Mouse (Mus musculus): Measurements from ENCODE around the gene Trmt10a. TPM values are rescaled to one million over a fixed set of nuclear protein-coding genes. Genes with fewer than 3 reads are reported as not detected.

Trmt10a gene
- total RNA-seq, 2 experiments from 2014 or later, result 2.3 to 3.2 TPM

DNA sequence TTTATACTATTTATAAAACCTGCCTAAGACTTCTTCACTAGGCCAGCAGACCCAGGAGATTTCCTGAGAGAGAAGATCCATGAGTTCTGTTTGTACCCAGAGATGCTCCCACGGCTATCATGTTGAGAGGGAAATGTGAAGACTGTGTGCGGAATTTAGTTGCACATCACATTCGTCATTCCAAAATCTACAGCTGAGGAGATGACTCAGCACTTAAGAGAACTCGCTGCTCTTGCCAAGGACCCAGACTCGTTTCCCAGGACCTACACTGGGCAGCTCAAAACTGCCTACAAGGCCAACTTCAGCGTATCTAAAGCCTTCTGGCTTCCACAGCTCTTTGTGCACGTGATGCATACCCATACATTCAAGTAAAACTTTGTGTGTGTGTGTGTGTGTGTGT lies 49.0 kb downstream of the Trmt10a start:
- intact Hi-C loops (cut with DNase I), result no loop called here
- DNase-seq, result no peak

DNA sequence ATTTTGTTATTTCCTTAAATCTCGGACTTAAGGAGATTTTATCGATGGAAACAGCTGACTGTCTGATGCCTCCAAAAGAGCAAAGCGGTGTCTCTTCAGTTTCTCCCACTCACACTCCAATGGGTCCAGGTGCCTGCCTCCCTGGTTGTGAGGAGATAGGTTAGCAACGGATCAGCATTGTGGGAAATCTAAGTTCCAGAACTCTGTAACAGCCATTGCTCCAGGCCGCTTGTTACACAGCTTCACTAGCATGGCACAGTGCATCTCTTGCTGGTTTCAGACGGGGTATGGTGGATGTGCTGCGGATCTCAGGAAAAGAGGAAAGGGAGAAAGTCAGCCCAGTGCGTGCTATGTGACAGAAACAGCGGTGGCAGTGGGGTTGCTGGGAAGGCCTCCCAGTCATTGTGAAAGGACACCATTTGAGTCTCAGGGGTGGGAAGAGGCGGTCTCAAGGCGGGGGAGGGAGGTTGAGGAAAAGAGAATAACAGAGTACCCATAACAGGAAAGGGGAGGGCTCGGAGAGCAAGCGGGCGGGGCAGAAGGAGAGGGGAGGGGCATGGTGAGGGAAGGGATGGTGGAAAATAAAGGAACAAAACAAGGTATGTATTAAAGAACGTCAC lies 50.5 kb downstream of the Trmt10a start, which contains the start of gene 4930579F01Rik:
Gene 4930579F01Rik (minus strand): TSS at position 143 of the 620 bp plus-strand sequence.
- intact Hi-C loops (cut with DNase I), result no loop called here
- DNase-seq, result no peak

DNA sequence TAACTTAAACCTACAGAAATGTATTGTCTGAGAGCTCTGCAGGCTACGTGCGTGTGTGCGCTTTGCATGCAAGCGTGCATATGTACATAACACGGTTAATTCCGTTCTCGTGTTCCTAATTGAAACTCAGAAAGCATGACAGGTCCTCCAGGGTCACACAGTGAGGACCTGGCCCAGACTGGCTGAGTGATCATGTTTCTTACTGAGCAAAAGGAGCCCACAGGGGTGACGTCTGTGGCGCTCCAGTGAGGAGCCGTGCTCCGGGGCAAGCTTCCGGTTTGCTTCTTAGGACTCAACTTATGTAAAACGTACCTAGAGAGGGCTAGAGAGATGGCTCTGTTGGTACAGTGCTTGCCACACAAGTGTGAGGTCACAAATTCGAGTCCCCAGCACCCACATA lies 53.8 kb downstream of the Trmt10a start:
- intact Hi-C loops (cut with DNase I), result no loop called here

DNA sequence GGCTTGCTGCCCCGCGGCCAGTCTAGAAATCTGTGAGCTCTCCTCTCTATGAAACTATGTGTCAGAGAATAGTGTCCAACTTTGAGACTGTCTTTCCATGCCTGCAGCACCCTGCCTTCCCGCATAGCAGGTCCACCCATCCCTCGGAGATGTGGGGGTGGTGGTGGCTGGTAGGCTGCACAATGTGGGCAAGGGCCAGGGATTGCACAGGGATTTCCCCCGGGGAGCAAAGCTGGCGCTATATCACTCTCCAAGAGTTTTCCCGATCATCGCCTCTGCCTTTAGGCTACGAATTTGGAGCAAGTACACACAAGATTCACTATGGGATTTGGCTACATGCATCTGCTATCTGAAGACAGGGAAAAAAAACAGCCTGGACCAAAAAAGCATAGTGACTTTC lies 54.3 kb downstream of the Trmt10a start:
- DNase-seq, result no peak
- intact Hi-C loops (cut with DNase I), result no loop called here

More for the DNA sequence above, 53.8 kb downstream of the Trmt10a start:
- no peak for DNase-seq

DNA sequence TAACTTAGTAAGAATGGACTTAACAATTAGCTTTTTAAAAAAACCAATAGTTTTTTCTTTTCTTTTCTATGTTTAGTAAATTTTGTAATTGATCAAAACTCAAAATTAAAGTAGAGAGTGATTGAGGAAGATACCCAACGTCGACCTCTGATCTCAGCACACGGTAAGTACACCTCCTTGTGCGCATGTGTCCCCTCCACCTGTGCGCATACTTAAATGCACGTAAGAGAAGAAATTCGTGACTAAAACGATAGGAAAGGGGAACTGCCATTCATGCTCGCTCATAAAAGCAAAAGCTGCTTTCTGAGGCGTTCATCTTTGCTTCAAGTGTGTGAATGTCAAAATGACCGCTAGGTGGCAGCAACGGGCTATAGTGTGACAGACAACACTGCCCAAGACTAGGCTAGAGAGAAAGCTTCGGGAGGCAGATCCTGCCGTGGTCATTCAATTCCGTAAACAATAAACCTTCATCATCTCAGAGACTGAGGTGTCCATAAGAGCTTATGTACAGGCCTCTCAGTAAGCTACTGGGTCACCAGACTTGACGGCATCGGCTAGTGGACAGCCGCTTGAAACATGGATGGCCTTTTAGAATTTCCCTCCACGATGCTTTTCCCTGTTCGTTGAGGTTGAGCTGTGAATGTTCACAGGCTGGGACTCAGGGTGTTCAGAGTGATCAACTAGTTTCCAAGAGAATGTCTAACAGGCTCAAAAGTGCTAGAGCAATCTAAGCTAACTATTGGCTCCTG lies 54.9 kb downstream of the Trmt10a start:
- intact Hi-C loops (cut with DNase I), result loop anchor here (1.0 to 2.0 kb wide), 4 partner anchors 25 to 233 kb away; no protein-coding TSS in a partner anchor

DNA sequence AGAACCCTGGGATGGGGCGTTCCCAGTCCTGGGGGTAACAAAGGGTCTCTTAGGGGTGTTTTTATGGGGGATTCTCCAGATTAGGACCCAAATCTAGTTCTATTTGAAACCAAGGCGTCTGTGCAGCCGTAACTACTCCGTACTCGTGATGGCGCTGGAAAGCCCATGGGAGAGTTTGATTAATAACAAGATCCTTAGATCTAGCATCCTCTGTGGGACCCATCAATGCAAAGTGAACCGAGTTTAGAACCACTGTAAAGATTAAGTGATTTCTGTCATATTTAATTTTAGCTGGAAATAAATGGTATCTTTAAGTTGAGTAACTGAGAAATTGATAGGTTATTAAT lies 55.4 kb downstream of the Trmt10a start:
- intact Hi-C loops (cut with DNase I), result loop anchor here (1.0 to 2.0 kb wide), 4 partner anchors 24 to 232 kb away; no protein-coding TSS in a partner anchor
- DNase-seq, result no peak

More for the DNA sequence above, 54.9 kb downstream of the Trmt10a start:
- DNase-seq, result peak; percentile 83 to 88

DNA sequence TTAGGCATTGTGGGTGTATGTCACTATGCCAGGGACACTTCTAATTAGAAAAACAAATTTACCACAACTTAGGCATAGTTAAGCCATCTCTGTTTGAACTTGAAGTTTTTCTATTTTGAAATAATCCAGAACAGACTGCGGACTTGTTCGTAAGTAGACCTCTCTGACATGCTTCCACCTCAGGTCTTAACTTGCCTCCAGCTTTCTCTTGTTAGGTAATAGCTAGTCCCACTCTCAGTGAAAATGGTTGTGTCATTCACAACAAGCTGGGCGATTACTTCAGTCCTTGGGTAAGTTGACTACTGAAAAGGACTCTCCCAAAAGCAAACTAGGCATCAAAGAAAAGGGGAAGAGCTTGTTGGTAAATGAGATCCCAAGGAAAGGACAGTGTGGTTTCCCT lies 65.6 kb downstream of the Trmt10a start:
- DNase-seq, result no peak
- intact Hi-C loops (cut with DNase I), result no loop called here

Other genes starting within 250 kb of the Trmt10a start
- 10 to 100 TPM; 91.1 to 93.8 TPM for gene Lamtor3, start 224.9 kb upstream of the Trmt10a start, total RNA-seq (2021)
- 1 to 10 TPM; 4.5 to 5.1 TPM for gene Dapp1, start 161.9 kb upstream of the Trmt10a start, total RNA-seq (2021)
- gene 1110002E22Rik, start 78.4 kb upstream of the Trmt10a start, total RNA-seq (2021), result 10 to 100 TPM; 52.5 to 58.2 TPM
- gene Gm5105, start 76.1 kb upstream of the Trmt10a start, total RNA-seq (2021), result under 1 TPM; 0.64 to 0.81 TPM
- gene Mttp, start 1.5 kb downstream of the Trmt10a start, total RNA-seq (2021), result 1 to 10 TPM; 5.4 to 6.2 TPM
- not detected for gene 4930579F01Rik, start 50.4 kb downstream of the Trmt10a start, total RNA-seq (2021)
- gene Adh7, start 74.3 kb downstream of the Trmt10a start, total RNA-seq (2021), result under 1 TPM; 0.11 to 0.17 TPM
- gene Adh1, start 117.5 kb downstream of the Trmt10a start, total RNA-seq (2021), result 10 to 100 TPM; 36.9 to 67.4 TPM
- not detected for gene Adh6a, start 169.8 kb downstream of the Trmt10a start, total RNA-seq (2021)
- gene Adh6b, start 198.3 kb downstream of the Trmt10a start, total RNA-seq (2021), result 1 to 10 TPM; 1.1 to 1.5 TPM

Data from heart, postnatal 36 days (tissue).